Mouse (Mus musculus) spleen, adult 2 months (tissue): Measurements from ENCODE around the gene Irf2.

Source experiments
- CTCF ChIP-seq: fragments of 200-500 bp; IDR thresholded peaks from 2 replicates; pipeline ENCODE4 v1.5.1; 2011; ENCODE audit warnings: mild to moderate bottlenecking, inconsistent platforms; ENCODE audit not compliant: insufficient read depth, insufficient read length, insufficient replicate concordance; ENCODE audit errors: extremely low read depth
- POLR2A ChIP-seq: fragments of 200-500 bp; IDR thresholded peaks from 2 replicates; pipeline ENCODE4 v1.6.1; 2011; ENCODE audit warnings: low read depth, low read length, inconsistent platforms

- TF ChIP-seq CTCF (no peak), POLR2A (no peak)
These were observed 101.3 kb downstream of the Irf2 start for GRCm38 (mm10) chr8:46840791-46841190.
